Mouse (Mus musculus) central nervous system, embryonic 11.5 days (tissue): ENCODE results near the gene Btd. TPM values are rescaled to one million over a fixed set of nuclear protein-coding genes. Genes with fewer than 3 reads are reported as not detected.

Experiments used
- polyA plus RNA-seq: library from polyadenylated mRNA; depleted of rRNA; stranded (reverse); fragments of >200 nt; gene quantifications from 2 replicates; pipeline ENCODE4 v1.2.3, GENCODE M21; 2012; rRNA removed

Btd gene
- 19.7 and 23.4 TPM in 2 replicates for polyA plus RNA-seq

DNA sequence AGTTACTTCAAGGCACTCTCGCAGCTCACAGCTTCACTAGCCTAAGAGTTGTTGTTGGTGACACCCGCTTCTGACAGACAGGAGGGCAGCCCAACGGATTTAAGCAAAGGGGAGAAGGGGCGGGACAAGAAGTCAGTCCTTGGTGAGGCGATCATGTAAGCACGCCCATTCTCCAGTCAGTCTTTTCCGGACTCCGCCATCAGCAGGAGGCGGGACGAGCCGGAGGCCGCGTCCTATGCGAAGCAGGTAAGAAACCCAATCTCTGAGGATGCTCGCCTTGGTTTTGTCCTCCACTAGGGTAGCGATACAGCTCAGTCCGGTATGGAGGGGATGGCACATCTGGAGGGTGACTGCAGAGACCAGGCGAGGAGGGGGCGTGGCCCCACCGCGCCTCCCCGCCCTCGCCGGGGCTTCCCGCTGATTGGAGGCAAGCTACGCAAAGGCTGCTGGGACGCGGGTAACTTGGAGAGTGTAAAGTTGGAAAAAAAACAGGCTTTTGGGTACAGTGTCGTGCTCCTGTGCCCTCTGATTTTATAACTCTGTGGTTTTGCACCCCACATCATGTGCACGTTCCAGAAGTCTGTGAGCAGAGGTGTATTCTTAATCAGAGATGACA is at the start of gene Btd, which contains the start of gene Hacl1:
Btd (plus strand) TSS at position 139 of the 616 bp plus-strand sequence.
Hacl1 (minus strand) TSS at position 397 of the 616 bp plus-strand sequence.

DNA sequence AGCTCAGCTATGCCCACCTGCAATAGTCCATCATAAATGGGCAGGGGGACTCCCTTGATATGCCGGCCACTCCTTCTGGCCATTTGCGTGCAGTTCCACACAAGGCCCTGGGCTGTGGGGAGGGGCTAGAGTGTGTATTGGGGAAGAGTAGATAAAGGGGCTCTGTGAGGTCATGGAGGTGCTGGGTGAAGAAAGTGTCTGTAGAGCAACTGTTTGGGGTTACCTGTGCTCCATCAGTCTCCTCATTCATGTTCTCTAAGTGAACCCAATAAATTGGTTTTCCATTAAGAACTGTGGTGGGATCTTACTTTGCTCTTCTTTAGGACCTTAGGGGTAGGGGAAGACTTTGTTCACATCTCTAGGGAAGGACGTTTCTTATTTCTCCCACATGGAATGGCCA is 49.6 kb upstream of the Btd start, which contains the start of gene Colq:
Colq (minus strand) TSS at position 101 of the 400 bp plus-strand sequence.

DNA sequence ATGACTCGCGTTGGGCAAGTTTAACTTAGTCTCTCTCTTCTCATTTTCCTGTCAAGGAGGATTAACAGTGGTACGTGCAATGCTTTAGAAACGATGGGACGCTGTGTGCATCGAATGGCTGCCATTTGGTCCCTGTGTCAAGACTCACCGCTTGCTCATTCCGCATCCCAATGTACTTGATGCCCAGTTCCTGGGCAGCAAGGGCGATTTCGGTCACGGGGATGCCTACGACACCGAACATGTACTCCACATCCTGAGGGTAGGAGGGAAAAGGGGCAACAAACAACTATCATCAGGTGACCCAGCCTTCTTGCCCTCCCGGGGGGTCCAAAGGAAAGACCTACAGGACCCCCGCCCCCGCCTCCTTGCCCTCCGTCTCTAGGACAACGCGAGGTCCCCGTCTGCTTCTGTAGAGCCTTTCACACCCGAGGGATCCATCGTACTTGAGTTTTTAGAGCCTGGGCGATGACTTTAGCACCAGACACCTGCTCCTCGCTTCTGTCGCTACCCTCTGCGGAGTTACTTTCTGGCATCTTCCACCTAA is 410 bp upstream of the Btd start, which contains the start of gene Gm49387:
Gm49387 (minus strand) TSS at position 533 of the 544 bp plus-strand sequence.

Other genes starting within 250 kb of the Btd start
- gene Sh3bp5, start 204.9 kb upstream of the Btd start, polyA plus RNA-seq = 46.0 and 69.5 TPM in 2 replicates
- 23.4 and 31.9 TPM in 2 replicates for gene Eaf1, start 146.6 kb upstream of the Btd start, polyA plus RNA-seq
- gene Mettl6, start 146.0 kb upstream of the Btd start, polyA plus RNA-seq = 36.3 and 42.3 TPM in 2 replicates
- gene Colq, start 49.7 kb upstream of the Btd start, polyA plus RNA-seq = 0.08 and 0.57 TPM in 2 replicates
- gene Gm49387, start 150 bp upstream of the Btd start, polyA plus RNA-seq = 0.28 TPM in 1 of 2 replicates, not detected in the other
- gene Hacl1, start 258 bp downstream of the Btd start, polyA plus RNA-seq = 8.0 and 15.7 TPM in 2 replicates
- 17.7 and 20.6 TPM in 2 replicates for gene Ankrd28, start 189.6 kb downstream of the Btd start, polyA plus RNA-seq